Mouse (Mus musculus): ENCODE measurements around the gene Olfr128. TPM values are rescaled to one million over a fixed set of nuclear protein-coding genes. Genes with fewer than 3 reads are reported as not detected.

The Olfr128 gene
- total RNA-seq (2023) = not detected

DNA sequence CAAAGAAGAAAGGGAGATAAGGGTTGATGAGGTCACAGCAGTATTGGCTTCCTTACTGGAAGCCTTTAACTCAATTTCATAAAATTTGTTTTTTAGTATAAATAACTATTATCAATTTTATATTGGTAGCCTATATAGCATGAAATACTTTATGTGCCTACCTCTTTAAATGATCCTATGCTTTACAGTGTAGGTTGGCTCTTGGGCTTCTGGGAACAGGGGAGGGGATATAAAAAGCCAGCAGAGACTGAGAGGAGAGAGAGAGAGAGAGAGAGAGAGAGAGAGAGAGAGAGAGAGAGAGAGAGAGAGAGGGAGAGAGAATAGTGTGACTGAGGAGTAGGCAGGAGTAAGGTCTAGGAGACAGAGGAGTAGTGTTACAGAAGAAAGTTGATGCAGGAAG lies at the start of gene Olfr128:
Gene Olfr128, plus strand, starts transcription at position 301 of the 400 bp plus-strand sequence.

DNA sequence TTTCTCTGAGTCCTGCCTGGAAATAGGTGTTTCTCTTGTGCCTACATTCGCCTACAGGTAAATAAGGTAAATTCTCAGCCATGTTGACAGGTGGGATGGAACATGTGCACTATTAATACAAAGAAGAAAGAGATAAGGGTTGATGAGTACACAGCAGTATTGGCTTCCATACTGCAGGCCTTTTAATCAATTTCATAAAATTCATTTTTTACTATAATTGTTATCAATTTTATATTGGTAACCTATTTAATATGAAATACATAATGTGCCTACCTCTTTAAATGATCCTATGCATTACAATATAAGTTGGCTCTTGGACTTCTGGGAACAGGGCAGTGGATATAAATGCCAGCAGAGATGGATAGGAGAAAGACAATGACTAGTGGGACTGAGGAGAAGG lies 20.2 kb upstream of the Olfr128 start, which contains the start of gene Olfr127:
Gene Olfr127, plus strand, starts transcription at position 301 of the 400 bp plus-strand sequence.

GRCm38 (mm10) chr17:37952979-37953378 lies 32.6 kb downstream of the Olfr128 start, which contains the start of gene Olfr761:
Gene Olfr761, minus strand, starts transcription at chr17:37953079.

Other genes with a start within 250 kb of the Olfr128 start
- not detected for gene Olfr119, start 224.0 kb upstream of the Olfr128 start, total RNA-seq (2023)
- gene Olfr120, start 198.7 kb upstream of the Olfr128 start, total RNA-seq (2023) = not detected
- gene Olfr121, start 171.7 kb upstream of the Olfr128 start, total RNA-seq (2023) = not detected
- not detected for gene Olfr122, start 151.9 kb upstream of the Olfr128 start, total RNA-seq (2023)
- gene Olfr123, start 127.0 kb upstream of the Olfr128 start, total RNA-seq (2023) = not detected
- gene Olfr124, start 120.7 kb upstream of the Olfr128 start, total RNA-seq (2023) = not detected
- gene Olfr125, start 87.6 kb upstream of the Olfr128 start, total RNA-seq (2023) = not detected
- gene Olfr126, start 73.1 kb upstream of the Olfr128 start, total RNA-seq (2023) = not detected
- gene Olfr127, start 20.1 kb upstream of the Olfr128 start, total RNA-seq (2023) = not detected
- not detected for gene Olfr761, start 32.5 kb downstream of the Olfr128 start, total RNA-seq (2023)
- gene Olfr129, start 139.5 kb downstream of the Olfr128 start, total RNA-seq (2023) = not detected
- not detected for gene Olfr130, start 143.4 kb downstream of the Olfr128 start, total RNA-seq (2023)
- gene Olfr131, start 168.1 kb downstream of the Olfr128 start, total RNA-seq (2023) = not detected
- not detected for gene Olfr132, start 214.0 kb downstream of the Olfr128 start, total RNA-seq (2023)
- not detected for gene Olfr133, start 224.7 kb downstream of the Olfr128 start, total RNA-seq (2023)

Data from monocyte, adult 59 days (primary cell).